Mouse (Mus musculus) 416B (cell line): ENCODE results near the gene Gm36176.

Experiments used
- DNase-seq: peaks from one replicate; pipeline ENCODE4 v3.0.0; 2011; ENCODE audit warnings: low read depth

The Gm36176 gene

DNA sequence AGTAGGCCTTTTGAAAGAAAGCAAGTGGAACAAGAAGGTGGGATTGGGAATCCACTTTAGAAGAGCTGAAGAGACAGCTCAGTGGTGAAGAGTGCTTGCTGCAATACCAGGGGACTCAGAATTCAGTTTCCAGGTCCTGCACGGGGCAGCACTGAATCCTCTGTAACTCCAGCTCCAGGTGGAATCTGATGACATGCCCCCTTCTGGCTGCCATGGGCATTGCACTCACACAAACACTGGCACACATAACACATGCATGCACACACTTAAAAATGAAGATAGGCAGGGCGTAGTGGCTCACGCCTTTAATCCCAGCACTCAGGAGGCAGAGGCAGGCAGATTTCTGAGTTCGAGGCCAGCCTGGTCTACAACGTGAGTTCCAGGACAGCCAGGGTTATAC lies 36.0 kb downstream of the Gm36176 start:
- DNase-seq: no peak

DNA sequence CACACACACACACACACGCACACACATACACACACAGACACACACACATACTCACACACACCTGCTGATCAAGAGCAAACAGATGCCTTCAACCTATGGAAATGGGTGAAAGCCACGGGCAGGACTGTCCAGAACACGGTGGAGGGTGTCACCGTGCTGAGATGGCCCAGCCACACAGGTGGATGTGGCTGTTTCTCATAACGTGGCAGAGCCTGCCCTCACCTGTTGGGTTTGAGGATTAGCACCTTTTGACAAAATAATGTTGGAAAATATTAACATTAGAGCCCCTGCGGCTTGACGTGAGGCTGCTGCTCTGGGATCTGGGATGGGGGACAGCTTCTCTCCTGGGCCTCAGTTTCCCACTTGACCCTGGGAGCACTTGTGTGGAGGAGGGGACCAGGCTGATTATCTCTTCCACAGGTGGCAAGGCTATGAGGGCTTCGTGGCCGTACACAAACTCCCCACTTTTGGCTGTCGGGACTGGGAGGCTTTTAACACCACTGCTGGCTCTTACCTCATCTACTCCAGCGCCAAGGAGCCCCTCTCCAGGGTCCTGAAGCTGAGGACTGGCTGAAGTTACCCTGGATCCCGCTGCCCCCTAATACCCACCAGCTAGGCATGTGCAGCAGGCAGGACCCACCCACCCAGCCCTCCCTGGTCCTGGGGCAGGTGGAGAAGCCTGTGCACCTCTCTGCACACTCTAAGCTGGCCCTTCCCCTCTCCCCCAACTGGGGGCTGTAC lies 39.6 kb downstream of the Gm36176 start:
- DNase-seq: no peak

DNA sequence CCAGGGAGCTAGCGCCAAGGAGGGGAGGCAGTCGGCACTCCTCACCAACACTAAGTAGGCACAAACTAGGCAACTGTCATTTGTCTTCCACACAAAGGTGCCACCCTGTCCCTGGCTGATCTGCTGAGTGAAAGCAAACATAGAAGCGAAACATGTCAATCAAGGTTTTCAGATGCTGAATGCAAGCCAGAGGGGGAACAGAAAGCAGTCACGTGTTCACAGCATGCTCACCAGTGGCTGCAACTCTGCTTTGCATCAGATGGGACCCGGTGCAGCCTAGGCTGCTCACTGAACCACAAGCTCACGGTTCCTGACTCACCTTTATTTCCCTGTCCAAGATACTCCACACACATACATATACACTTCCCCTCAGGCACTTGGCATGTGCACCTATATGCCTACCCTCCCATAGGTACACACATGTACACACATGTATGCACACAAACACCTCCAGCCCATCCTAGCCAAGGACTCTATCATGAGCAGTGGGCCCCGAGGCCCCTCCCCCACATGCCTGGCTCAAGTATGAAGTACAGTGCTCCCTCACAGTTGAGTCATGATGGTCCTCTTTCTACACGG lies 44.5 kb downstream of the Gm36176 start:
- no peak for DNase-seq

DNA sequence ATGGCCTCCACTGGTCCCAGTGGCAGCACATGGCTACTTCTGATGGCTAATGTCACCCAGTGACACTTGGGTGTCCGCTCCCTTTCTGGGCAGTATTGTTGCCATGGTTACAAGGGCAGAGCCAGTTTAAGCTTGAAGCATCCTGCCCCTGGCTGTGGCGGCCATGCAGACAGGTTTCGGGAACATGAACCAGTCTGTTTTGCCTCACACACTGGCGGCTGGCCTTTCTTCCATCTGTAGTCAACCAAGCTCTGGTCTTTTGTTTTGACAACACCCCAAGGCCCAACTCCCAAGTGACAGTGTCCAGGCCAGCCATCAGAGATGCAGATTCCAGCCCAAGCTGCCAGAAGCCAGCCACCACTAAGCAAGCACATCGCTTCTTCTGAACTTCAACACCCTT lies 49.0 kb downstream of the Gm36176 start:
- DNase-seq: no peak
